Mouse (Mus musculus) retina, embryonic 14.5 days (tissue): Measurements from ENCODE around the gene Chsy1.
"Not testable (repeated sequence)": the region's sequence is repeated elsewhere in the genome, so short reads cannot be mapped to it uniquely, and the experiment has no call there.

Source experiments
- DNase-seq: peaks from one replicate; pipeline ENCODE4 v3.0.0-alpha.2; 2015; ENCODE audit warnings: low spot score

Chsy1 gene

GRCm38 (mm10) chr7:66178101-66178500, 68.8 kb downstream of the Chsy1 start:
- DNase-seq = no peak

DNA sequence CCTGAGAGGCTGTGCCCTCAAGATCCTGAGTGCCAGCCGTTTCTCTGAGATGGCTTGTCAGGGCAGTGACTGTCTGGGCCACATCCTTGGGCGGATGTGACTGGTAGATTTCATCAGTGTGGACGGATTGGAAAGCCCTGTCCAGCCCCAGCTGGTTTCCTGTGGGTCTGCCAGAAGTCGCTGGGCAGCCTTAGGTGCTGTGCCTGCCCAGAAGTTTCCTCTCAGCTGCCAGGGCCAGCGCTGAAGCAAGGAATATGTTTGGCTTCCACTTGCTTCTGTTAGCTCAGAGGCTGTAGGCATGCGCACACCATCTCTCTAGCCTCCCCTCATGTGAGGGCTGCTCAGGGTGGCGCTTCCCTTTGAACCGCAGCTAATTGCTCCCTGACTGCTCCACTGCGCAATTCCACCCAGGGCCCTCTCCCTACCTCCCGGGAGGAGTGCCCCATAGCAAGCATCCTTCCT, 69.8 kb downstream of the Chsy1 start:
- DNase-seq = peak; percentile 32

DNA sequence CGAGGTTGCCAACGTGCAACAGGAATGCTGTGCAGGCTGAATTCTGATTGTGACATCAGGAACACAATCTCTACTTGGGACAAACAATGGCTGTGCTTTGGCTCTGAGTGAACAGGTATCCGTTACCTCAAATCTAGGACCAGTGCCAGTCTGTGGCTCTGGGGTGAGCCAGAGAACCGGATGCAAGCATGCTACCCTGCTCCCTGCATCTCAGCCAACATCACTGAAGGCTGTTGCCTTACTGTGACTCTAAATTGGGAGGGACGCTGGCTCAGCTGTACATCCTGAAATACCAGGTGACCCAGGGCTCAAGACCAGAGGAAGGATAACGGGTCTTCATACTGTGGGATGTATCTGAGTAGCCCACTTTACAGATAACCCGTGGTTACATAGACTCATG, 70.4 kb downstream of the Chsy1 start:
- DNase-seq = no peak

DNA sequence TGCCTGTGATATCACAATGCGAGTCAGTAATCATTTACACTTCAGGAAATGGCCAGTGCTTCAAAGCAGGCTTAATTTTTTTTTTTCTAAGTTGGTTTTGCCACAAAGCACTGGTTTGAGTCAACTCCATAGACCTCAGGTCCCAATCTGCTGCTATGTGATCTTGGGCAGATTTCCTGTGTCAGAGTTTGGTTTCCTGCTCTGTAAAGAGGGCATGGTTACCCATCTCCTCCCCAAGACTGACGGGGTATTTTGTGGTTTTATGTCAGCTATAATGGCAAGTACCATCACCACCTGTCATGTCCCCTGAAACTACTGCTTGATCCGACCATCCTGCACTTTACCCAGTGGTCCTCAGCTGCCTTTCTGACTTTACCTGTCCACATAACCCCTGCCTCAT, 70.9 kb downstream of the Chsy1 start:
- no peak for DNase-seq

- peak; percentile 43 for DNase-seq
These were observed 71.5 kb downstream of the Chsy1 start for GRCm38 (mm10) chr7:66180711-66181365.

DNA sequence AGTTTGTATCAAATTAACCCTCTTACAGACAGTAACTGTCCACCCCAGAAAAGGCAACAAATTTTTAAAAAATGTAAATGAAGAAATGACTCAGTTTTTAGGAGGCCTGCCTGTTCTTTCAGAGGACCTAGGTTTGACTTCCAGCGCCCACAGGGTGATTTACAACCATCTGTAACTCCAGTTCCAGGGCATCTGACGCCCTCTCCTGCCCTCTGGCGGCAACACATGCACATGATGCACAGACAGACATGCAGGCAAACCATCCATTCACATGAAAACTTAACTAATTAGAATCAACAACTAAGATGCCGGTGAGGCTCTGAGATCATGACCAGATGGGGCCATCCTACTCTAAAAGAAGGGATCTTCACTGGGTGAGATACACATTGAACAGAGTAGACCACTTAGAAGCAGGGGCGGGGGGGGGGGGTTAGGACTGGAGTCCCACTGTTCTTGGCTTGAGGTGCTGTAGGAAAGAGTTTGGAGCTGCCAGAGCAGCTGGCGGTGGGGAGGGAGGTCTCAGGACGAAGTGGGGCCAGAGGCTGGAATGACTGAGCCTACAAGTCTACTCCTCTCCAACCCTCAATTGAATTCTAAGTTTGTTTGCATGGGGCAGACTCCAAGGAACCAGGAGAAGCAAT, 72.9 kb downstream of the Chsy1 start:
- DNase-seq = no peak

DNA sequence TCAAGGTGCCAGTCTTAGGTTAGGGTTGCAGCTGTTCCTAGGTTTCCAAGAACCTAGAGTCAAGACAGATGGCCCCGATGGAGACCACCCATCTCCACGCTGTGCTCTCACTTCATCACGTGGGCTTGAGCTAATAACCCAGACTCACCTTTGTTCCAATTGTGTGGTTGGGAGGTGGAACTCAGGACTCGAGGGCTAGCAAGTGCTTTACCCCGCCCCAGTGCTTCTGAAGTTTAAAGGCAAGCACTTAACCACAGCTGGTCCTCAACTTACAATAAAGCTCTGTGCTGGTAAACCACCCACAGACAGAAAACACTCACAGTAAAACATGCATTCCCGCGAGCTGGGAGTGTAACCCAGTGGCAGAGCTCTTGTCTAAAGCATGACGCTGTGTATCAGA, 74.1 kb downstream of the Chsy1 start:
- DNase-seq = no peak

DNA sequence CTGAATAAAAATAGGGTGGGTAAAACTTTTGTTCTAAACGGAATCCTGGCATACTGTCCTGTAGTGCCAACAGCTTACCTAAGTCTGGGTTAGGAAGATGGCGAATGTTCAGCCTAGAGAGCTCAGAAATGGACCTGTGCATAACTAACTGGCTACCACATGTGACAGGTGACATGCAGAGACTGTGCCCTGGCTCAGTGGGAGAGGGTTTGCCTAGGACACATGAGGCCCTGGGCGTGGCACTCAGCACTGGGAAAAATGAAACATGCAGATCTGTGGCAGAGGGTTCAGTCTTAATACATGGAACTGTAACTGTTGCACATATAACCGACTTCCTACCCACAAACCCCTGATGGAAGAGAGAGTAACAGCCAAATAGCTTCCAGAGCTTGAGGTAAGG, 74.7 kb downstream of the Chsy1 start:
- DNase-seq = no peak

GRCm38 (mm10) chr7:66185370-66185769, 76.1 kb downstream of the Chsy1 start:
- no peak for DNase-seq

DNA sequence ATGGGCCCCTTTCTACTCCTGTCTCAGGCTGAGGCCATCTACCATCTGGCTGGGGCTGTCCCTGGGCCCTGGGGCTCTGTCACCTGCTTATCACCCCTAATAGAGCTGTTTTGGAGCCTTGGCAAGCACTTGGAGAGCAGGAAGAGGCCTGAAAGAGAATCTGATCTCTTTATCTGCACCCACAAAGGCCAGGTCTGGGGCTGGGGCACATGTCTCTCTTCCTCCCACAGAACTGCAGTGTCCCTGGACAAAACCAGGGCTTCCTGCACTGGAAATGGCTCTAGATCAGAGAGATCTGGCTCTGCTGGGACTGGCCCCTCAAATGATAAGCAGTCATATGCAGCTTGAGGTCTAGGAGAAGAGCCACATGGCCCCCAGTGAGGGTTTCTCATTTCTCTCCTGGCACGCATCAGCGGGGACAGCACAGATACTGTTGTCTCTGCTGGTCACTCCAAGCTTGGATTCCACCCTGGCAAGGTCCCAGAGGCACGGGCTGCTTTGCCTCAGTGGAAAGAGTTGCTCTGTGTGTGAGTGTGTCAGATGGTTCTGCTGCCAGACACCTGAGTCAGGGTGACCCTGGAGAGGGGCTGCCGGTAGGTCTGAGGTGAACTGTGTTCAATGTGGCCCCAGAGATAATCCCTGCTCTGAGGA, 78.4 kb downstream of the Chsy1 start:
- DNase-seq = no peak

DNA sequence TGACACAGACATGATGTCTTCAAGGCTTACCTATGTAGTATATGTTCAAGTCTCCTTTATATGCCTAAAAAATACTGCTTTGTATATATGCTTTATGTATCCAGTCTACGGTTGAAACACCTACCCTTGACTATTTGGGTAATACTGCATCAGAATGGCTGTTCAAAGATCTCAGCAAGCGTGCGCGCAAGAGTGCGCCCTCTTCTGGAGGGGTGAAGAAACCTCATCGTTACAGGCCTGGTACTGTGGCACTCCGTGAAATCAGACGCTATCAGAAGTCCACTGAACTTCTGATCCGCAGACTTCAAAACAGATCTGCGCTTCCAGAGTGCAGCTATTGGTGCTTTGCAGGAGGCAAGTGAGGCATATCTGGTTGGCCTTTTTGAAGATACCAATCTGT, 81.1 kb downstream of the Chsy1 start:
- not testable (repeated sequence) for DNase-seq

DNA sequence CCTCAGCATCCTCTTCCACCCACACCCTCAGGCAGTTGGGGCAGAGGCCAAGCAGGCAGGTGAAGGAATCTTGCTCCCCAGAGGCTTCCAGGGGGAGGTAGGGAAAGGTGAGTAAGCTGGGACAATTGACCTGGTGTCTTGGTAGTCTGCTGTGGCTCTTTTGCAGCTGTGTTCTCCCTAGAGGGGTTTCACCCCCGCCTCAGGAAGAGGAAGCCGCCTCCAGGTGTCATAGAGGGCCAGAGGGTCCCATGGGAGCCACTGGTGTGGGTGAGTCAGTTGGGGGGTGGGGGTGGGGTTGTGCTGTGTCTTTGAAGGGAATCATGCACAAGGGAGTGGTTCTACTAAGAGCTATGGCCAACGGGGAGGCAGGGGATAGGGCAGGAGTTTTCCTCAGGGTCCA, 85.2 kb downstream of the Chsy1 start:
- DNase-seq = no peak

GRCm38 (mm10) chr7:66195881-66196280, 86.6 kb downstream of the Chsy1 start:
- DNase-seq = no peak

DNA sequence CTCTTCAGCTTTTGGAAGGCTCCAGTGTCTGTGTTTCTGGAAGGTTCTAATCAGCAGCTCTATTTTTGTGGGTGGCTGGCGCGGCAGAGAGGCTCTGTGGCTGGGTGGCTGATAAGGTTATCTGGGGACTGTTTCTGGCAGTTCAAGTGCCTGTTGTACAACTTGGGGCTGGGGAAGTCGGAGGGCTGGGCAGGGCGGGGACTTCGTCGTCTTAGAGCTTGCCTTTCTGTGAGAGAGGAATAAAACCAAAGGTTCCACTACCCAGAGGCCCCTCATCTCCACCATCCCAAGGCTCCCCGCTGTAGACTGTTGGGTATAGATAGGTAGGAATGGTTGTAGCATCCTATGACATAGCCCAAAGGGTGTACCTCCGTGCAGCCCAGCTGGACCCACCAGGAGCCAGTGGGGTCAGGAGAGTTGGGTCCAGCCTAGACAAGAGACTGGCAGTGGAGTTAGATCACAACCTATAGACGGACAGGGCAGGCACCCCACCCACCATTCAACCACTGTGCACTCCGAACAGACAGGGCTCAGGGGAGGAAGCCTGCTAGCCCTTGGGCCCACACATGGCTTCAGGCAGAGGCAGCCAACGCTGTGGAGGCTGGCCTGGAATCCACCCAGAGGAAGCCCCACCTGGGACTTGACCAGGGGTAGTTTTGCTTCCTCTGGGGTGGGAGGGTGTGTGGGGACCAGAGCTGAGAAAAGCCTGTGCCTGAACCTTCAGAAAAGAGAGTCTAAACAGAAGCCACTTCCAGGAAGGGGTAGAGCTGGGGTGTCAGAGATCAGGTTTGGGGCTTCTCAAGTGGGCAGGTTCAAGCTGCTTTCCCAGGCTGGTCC, 87.5 kb downstream of the Chsy1 start:
- DNase-seq = no peak

DNA sequence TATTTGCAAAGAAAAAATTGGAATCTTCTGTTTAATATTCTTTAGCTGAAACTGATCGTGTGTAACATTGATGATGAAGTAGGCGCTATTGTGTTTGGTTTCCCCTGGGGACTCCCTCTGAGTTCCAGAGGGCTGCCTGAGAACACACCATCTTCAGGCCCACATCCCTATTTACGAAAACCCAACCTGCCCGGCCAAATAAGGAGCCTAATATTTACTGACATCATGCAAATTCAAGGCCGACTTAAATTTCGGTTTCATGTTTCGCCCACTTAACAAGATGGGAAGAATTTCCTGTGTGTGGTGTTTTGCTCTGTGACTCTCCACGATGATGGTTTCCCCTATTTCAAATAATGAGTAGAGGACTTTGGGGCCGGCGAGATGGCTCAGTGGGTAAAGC, 89.1 kb downstream of the Chsy1 start:
- no peak for DNase-seq

- DNase-seq = no peak
These were observed 90.1 kb downstream of the Chsy1 start for GRCm38 (mm10) chr7:66199391-66199831.

DNA sequence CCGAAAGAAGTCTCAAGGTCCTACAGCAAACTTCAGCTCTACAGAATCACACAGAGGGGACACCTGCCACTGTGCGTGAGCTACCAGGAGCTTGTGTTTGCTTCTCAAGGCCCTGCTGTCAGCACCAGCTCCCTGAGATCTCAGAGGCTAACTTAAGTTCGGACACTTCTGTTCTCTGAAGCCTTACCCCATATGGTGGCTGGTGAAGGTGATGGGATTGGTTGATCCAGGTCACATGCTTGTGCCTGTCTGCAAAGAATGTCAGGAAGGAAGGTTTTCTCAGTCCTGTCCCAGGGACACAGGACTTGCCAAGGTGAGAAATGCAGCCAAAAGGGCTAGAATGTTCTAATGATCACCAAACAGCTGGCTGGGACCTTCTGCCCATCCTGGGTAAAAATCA, 91.1 kb downstream of the Chsy1 start:
- DNase-seq = no peak

DNA sequence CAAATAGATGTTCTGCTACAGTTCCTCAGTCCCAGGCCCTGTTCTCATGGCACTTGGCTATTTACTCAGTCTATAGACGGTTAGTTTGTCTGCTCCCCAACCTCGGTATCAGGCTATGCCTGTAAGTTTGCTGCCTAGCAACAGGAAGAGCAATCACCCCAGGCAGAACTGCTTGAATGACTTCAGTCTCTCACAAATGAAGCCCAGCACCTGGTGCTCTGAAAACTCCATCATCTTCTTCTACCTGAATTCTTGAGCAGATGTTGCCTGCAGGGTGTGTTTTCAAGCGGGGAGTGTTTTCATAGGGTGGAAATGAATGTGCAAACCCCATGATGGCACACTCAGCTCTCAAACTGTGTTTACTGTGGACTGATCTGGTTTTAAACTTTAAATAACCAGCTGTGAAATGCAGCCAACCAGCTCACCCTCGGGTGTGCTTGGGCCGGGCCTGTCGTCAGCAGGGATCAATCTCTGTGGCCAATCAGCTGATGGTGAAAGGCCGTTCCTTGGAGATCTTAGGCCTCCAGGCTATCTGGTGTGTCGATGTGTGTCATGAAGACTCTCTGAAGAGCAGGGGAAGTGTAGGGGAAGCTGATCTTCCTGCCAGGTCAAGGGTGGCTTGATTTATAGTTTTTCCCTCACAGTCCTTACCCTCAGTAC, 91.6 kb downstream of the Chsy1 start:
- peak; percentile 17 for DNase-seq

GRCm38 (mm10) chr7:66201657-66202056, 92.3 kb downstream of the Chsy1 start:
- no peak for DNase-seq

- no peak for DNase-seq
These were observed 100.6 kb downstream of the Chsy1 start for GRCm38 (mm10) chr7:66209920-66210319.

DNA sequence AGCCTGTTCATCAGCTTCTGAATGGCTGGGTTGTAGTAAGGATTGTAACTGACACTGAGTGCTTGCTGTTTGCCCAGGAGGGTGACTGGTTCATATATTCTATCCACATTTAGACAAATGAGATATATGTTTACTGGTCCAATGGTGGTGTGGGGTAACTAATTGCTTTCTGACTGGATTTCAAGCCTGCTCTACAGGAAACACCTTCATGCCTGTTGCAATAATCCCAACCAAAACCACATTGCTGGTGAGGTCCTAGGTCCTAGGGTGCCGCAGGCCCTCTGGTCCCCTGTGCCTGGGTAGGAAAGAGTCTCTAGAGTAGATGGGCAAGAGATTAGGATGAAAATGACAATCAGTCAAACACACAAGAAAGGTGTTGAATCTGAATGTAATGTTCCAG, 103.6 kb downstream of the Chsy1 start:
- DNase-seq = no peak

GRCm38 (mm10) chr7:66214477-66214876, 105.2 kb downstream of the Chsy1 start:
- peak; percentile 71 for DNase-seq
